Mouse (Mus musculus): ENCODE data around the gene Atp5d. TPM values are rescaled to one million over a fixed set of nuclear protein-coding genes. Genes with fewer than 3 reads are reported as not detected.
"Not testable (repeated sequence)": the region's sequence is repeated elsewhere in the genome, so short reads cannot be mapped to it uniquely, and the experiment has no call there.

The Atp5d gene
- total RNA-seq, 2 experiments from 2014 or later, result 1,168 to 1,183 TPM

DNA sequence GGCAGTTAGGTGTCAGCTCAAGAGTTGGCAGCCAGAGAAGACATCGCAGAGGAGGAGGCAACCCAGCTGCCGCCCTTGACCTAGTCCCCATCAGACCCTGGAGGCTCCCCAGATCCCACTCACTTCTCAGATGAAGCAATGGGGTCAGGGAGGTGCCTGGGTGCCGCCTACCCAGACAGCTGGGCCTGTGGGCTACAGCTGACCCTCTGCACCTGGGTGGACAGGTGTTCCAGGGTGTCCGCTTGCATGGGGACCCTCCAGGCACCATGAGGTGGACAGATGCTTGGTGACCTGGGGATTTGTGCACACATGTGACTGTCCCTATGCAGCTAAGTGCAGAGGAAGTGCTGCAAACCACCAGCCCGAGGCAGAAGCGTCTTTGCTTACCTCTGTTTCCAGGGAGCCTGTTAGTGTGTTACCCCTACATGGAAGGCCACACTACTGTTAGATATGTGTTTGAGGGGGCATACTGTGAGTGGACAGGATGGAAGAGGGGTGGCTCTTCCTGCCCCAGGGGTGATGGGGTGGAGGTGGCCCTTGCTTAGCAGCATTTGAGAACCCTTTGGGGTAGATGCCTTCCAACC lies 24.4 kb downstream of the Atp5d start:
- DNase-seq, result no peak
- intact Hi-C loops (cut with DNase I), result no loop called here

DNA sequence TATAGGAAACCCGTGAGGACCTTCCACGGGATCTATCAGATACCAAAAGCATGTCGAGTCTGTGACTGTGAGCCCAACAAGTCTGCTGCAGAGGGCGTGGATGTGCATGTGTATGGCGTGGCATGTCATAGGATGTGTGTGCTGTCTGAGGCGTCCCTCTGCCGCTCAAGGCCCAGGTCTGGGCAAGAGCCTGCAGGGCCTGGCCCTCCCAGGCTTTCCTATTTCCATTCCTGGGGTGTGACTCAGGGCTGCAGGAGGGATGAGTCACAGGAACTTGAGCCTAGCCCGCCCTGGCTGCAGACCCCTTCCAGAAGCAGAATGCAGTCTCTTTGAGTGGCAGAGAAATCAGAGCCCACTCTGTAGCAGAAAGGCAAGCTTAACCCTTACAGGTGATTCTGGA lies 25.3 kb downstream of the Atp5d start:
- intact Hi-C loops (cut with DNase I), result no loop called here
- DNase-seq, result no peak

- intact Hi-C loops (cut with DNase I), result no loop called here
- DNase-seq, result no peak
Observed at GRCm38 (mm10) chr10:80164161-80164997, 25.9 kb downstream of the Atp5d start.

DNA sequence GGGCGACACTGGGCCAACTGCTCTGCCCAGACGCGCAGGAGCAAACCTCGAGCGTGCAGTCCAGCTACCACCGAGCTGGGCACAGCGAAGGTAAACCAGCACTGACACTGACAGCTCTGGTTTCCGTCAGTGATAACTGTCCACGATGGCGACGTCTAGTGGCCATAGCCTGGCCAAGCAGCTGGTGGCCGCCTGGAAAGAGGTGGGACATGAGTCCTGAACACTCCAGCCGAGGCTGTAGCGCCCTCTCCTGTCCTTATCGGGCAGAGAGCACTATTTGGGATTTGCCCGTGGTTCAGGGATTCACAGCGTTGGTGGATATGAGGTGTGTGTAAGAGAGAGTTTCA lies 26.5 kb downstream of the Atp5d start:
- intact Hi-C loops (cut with DNase I), result loop anchor here (1.0 kb wide), 1 partner anchor 20 kb away; no protein-coding TSS in a partner anchor
- peak; percentile 95 to 98 for DNase-seq

DNA sequence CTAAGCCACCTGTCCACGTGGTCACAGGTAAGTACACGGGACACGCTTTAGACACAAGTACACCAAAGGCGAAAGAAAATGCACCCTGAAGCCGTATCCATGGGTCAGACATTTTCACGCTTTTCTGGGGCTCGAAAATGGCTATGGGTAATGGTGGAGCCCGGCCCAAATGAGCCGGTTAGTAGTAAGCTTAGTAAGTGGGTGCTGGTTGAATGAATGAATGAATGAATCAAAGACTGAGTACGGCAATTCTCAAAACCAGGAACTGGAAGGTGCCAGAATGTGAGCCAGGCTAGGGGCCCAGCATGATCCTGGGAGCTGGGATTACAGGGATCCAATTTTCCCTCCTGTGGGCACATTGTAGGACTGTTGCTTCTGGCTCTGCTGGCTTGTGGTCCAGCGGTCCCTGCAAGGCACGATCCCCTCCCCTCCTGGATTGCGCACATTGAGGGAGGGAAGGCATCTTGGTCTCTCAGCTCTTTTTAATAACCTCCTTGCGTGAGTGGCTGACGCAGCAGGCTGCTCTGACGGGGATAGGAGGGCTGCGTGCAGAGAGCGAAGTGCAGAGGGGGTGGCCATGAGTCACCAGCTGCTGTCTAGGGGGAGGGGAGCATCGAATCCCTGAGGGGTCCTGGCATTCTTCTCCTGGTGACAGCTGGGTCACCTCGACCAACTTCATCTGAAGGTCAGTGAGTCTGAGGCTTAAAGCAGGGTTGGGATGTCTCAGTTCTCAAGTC lies 27.1 kb downstream of the Atp5d start, which contains the start of gene Cirbp:
Cirbp (plus strand) TSS at position 594 of the 737 bp plus-strand sequence.
- intact Hi-C loops (cut with DNase I), result loop anchor here (1.0 kb wide), 1 partner anchor 20 kb away; no protein-coding TSS in a partner anchor
- no peak for DNase-seq

GRCm38 (mm10) chr10:80166136-80166535 lies 27.7 kb downstream of the Atp5d start:
- DNase-seq; intact Hi-C loops (cut with DNase I): not testable (repeated sequence)

DNA sequence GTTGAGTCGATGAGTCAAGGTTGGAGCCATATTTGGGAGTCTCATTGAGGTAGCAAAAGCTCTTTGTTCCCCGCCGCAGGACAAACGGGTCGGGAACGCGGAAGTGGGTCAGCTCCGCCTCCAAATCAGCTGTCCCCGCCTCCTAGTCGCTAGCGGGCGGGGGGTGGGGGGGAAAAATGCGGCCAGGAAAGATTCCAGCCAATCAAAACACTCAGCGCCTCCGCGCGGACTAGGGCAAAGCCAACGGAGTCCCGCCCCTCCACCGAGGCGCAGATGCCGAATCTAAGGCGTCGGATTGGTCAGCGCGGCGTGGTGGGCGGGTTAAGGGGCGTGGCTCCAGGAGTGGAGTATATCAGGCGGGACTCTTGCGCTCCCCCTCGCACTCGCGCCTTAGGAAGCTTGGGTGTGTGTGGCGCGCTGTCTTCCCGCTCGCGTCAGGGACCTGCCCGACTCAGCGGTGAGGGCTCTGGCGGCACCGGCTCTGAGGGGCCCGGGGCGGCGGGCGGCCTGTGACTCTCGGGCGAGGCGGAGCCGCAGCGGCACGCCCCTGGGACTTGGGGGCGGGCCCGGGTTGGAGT lies 29.1 kb downstream of the Atp5d start:
- intact Hi-C loops (cut with DNase I), result no loop called here
- DNase-seq, result peak; percentile 98 to 99

- peak; percentile 94 to 97 for DNase-seq
- intact Hi-C loops (cut with DNase I), result no loop called here
Observed at GRCm38 (mm10) chr10:80168038-80168661, 29.7 kb downstream of the Atp5d start.

DNA sequence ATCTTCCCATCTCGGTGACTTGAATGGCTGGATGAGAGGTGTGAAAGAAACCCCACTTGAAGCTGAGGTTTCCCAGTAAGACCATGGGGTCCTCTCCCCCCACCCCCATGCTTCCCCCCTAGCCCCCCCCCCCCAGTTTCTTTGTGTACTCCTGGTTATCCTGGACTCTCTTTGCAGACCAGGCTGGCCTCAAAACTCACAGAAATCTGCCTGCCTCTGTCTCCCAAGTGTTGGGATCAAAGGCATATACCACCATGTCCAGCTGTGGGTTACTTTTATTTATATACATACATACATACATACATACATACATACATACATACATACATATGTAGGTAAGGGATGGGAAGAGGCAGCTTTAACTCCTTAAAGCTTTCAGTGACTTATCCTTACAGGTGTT lies 30.6 kb downstream of the Atp5d start:
- no peak for DNase-seq
- intact Hi-C loops (cut with DNase I), result no loop called here

- DNase-seq, result no peak
- intact Hi-C loops (cut with DNase I), result no loop called here
Observed at GRCm38 (mm10) chr10:80169651-80170050, 31.2 kb downstream of the Atp5d start.

DNA sequence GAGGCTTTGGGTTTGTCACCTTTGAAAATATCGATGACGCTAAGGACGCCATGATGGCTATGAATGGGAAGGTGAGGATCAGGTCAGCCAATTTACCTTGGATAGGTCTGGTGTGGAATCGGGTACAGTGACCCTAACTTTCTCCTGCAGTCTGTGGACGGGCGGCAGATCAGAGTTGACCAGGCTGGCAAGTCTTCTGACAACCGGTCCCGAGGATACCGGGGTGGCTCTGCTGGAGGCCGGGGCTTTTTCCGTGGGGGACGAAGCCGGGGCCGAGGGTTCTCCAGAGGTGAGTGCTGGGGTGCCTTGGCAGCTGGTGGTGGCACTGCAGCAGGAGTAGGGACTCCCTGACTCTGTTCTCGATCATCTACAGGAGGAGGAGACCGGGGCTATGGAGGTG lies 31.6 kb downstream of the Atp5d start:
- DNase-seq, result no peak
- intact Hi-C loops (cut with DNase I), result no loop called here

DNA sequence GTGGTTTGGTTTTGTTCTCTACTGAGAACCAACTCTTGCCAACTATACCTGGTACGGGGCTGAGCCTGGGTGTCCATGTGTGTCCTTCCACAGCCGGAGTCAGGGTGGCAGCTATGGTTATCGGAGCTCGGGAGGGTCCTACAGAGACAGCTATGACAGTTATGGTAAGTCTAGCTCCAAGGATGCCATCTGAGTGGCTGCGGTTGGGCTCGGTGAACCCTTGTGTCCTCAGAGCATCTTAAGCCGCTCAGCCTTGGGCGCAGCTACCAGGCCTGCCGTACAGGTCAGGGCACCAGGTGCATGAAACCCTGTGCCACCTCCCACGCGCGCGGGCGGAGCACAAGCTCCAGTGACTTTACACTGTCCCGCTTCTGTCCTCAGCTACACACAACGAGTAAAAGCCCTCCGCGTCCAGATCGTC lies 32.2 kb downstream of the Atp5d start:
- DNase-seq, result no peak
- intact Hi-C loops (cut with DNase I), result no loop called here

- no peak for DNase-seq
- intact Hi-C loops (cut with DNase I), result no loop called here
Observed at GRCm38 (mm10) chr10:80171252-80171651, 32.8 kb downstream of the Atp5d start.

DNA sequence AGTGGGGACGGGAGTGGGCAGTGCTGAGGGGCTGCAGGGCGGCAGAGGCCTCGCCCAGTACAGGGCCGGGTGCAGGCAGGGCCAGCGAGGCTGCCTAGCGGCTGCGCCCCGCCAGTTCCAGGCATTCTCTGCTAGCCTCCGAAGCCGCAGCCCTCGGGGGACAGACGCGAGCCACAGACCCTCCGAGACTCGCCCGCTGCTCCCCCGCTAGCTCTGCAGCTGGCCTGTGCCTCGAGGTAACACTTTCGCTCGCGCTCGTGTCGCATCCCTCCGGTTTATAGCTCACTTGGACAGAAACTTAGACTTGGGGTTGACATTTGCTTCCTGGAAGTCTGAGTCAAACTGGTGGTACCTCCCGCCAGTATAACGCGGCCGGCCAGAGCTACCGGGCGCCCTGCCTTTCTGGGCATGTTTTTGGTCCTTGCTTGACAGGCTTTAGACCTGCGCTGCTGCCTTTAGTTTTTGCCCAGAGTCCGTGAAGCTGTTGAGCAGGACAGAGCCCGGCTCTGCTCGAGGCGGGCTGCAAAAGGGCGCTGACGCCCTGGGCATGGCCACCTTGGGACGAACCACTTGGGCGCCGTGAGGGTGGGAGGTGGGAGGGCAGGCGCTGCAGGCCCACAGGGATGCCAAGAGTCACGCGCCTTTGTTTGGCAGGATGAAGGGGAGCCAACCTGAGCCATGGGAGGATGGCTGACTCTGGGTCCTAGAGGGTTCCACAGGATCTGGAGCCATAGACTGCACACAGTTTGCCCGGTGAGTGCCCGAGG lies 33.5 kb downstream of the Atp5d start:
- no peak for DNase-seq
- intact Hi-C loops (cut with DNase I), result no loop called here

DNA sequence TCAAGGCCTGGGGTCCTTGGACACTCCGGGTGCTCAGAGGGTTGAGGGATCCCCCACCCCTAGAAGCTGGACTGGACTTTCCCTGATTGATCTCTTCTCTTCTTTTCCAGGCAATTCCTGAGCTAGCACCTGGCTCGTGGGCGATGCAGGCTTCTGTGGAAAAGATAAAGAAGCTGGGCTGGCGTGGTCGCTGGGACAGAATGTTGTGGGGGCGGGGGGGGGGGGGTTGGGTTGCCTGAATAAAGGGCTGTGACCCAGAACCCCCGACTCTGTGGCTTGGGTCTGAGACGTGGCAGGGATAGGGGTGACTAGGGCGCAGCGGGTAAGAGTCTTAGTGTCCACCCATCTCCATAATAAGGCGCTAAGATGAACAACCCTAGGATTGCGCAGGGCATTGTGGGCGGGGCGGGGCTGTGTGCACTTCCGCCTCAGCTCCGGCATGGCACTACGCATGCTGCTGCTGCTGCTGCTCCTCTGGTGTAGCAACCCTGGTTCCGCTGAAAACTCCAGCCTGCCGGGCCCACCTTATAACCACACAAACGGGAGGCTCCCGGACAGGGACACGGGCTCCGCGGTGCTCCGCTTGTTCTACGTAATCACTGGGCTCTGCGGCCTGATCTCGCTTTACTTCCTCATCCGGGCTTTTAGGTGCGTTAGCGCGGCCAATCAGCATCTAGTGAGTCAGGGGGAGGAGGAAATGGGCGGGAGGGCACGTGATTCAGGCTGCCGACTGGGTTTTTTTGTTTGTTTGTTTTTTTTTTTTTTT lies 34.3 kb downstream of the Atp5d start, which contains the start of gene 1600002K03Rik:
1600002K03Rik (plus strand) TSS at position 418 of the 766 bp plus-strand sequence.
- intact Hi-C loops (cut with DNase I), result no loop called here
- peak; percentile 86 to 87 for DNase-seq

GRCm38 (mm10) chr10:80173358-80173757 lies 34.9 kb downstream of the Atp5d start:
- DNase-seq, result no peak
- intact Hi-C loops (cut with DNase I), result no loop called here

- intact Hi-C loops (cut with DNase I), result no loop called here
- DNase-seq, result no peak
Observed at GRCm38 (mm10) chr10:80173955-80174640, 35.7 kb downstream of the Atp5d start.

DNA sequence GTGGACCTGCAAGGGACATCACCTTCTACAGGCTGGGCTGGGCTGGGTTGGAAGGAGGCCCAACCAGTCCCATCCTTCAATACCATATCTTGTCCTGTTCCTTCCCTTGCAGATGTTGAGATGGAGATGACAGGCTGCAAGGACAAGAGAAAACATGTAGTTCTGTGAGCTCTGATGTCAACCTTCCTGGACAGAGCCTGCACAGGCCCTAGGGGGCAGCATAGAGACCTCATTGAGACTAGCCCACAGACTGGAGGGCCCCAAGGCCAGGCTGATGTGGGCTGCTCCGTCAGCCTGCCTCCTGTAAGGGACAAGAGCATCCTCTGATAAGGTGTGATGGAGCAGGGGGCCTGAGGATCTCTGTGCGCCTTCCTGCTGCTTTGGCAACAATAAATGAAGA lies 36.3 kb downstream of the Atp5d start:
- intact Hi-C loops (cut with DNase I), result loop anchor here (1.0 to 5.0 kb wide), 2 partner anchors 71 to 168 kb away; no protein-coding TSS in a partner anchor
- DNase-seq, result peak in 1 of 2 experiments; percentile 44
